Mouse (Mus musculus): ENCODE data around the gene Btnl6. TPM values are rescaled to one million over a fixed set of nuclear protein-coding genes. Genes with fewer than 3 reads are reported as not detected.

Gene Btnl6
- polyA plus RNA-seq (2012; ENCODE audit: low replicate concordance), result not detected in 2 replicates

GRCm38 (mm10) chr17:34517252-34517651 lies at the start of gene Btnl6:
Gene Btnl6 (minus strand): TSS chr17:34517352.

DNA sequence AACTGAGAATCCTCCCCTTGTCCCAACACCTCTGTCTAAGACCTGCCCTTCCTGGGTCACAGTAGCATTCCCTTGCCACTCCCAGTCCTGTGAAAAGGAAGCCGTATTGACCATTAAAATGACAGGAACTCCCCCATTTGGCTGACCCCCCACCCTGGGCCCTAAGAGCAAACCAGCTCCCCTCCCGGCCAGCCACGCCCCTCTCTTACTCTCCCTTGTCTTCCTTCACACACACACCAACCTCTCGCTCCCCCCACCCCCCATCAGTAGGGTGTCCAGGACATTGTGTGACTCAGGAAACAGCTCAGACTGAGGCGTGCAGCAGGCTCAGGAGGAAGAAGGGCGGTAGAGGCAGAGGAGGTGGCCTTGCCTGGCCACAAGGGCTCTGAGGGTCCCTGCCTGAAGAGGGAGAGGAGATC lies 46.9 kb upstream of the Btnl6 start, which contains the start of gene Notch4:
Gene Notch4 (plus strand): TSS at position 266 of the 419 bp plus-strand sequence.

GRCm38 (mm10) chr17:34477238-34478013 lies 39.7 kb downstream of the Btnl6 start, which contains the start of gene Btnl4:
Gene Btnl4 (minus strand): TSS chr17:34477318.

Other genes starting within 250 kb of the Btnl6 start
- gene H2-Aa, start 229.5 kb downstream of the Btnl6 start, polyA plus RNA-seq (2012; ENCODE audit: low replicate concordance), result 100 and 954 TPM in 2 replicates
- 222 and 457 TPM in 2 replicates for gene H2-Eb1, start 211.5 kb downstream of the Btnl6 start, polyA plus RNA-seq (2012; ENCODE audit: low replicate concordance)
- gene H2-Eb2, start 191.7 kb downstream of the Btnl6 start, polyA plus RNA-seq (2012; ENCODE audit: low replicate concordance), result 0.24 and 0.89 TPM in 2 replicates
- 1.8 and 2.0 TPM in 2 replicates for gene Btnl2, start 162.5 kb downstream of the Btnl6 start, polyA plus RNA-seq (2012; ENCODE audit: low replicate concordance)
- gene Btnl1, start 140.2 kb downstream of the Btnl6 start, polyA plus RNA-seq (2012; ENCODE audit: low replicate concordance), result not detected in 2 replicates
- gene BC051142, start 118.5 kb downstream of the Btnl6 start, polyA plus RNA-seq (2012; ENCODE audit: low replicate concordance), result 0.70 and 1.7 TPM in 2 replicates
- gene Btnl4, start 40.0 kb downstream of the Btnl6 start, polyA plus RNA-seq (2012; ENCODE audit: low replicate concordance), result 0.16 and 0.49 TPM in 2 replicates
- 7.8 and 33.6 TPM in 2 replicates for gene Notch4, start 46.9 kb upstream of the Btnl6 start, polyA plus RNA-seq (2012; ENCODE audit: low replicate concordance)
- 701 and 1,475 TPM in 2 replicates for gene Gpsm3, start 72.5 kb upstream of the Btnl6 start, polyA plus RNA-seq (2012; ENCODE audit: low replicate concordance)
- 129 and 229 TPM in 2 replicates for gene Pbx2, start 73.9 kb upstream of the Btnl6 start, polyA plus RNA-seq (2012; ENCODE audit: low replicate concordance)
- 6.8 and 13.6 TPM in 2 replicates for gene Ager, start 80.5 kb upstream of the Btnl6 start, polyA plus RNA-seq (2012; ENCODE audit: low replicate concordance)
- 44.1 and 76.3 TPM in 2 replicates for gene Rnf5, start 86.3 kb upstream of the Btnl6 start, polyA plus RNA-seq (2012; ENCODE audit: low replicate concordance)
- gene Agpat1, start 86.9 kb upstream of the Btnl6 start, polyA plus RNA-seq (2012; ENCODE audit: low replicate concordance), result 143 and 230 TPM in 2 replicates
- gene Egfl8, start 98.6 kb upstream of the Btnl6 start, polyA plus RNA-seq (2012; ENCODE audit: low replicate concordance), result 1.2 and 1.3 TPM in 2 replicates
- gene Ppt2, start 111.2 kb upstream of the Btnl6 start, polyA plus RNA-seq (2012; ENCODE audit: low replicate concordance), result 77.8 and 82.6 TPM in 2 replicates
- 13.3 and 35.6 TPM in 2 replicates for gene Prrt1, start 112.2 kb upstream of the Btnl6 start, polyA plus RNA-seq (2012; ENCODE audit: low replicate concordance)
- 3.7 and 4.4 TPM in 2 replicates for gene Fkbpl, start 127.4 kb upstream of the Btnl6 start, polyA plus RNA-seq (2012; ENCODE audit: low replicate concordance)
- 177 and 309 TPM in 2 replicates for gene Atf6b, start 129.8 kb upstream of the Btnl6 start, polyA plus RNA-seq (2012; ENCODE audit: low replicate concordance)
- 0.28 and 0.68 TPM in 2 replicates for gene Tnxb, start 153.2 kb upstream of the Btnl6 start, polyA plus RNA-seq (2012; ENCODE audit: low replicate concordance)
- 1.6 and 2.8 TPM in 2 replicates for gene C4b, start 226.5 kb upstream of the Btnl6 start, polyA plus RNA-seq (2012; ENCODE audit: low replicate concordance)